Mouse (Mus musculus): Measurements from ENCODE around the gene Gpr137c.

Gene Gpr137c

GRCm38 (mm10) chr14:45251548-45252076 lies 32.1 kb downstream of the Gpr137c start:
- Histone ChIP-seq H3K4me3 (replicated peaks; ENCODE audit: low read length) (no peak overlapping the region), H3K4me1 (replicated peaks; ENCODE audit: low read depth, low read length) (no peaks in the 10 kb centered on the region), H3K36me3 (ENCODE audit: insufficient read depth, low read length) (no peaks in the 10 kb centered on the region), H3K9me3 (ENCODE audit: low read length) (no peaks in the 10 kb centered on the region), H3K27me3 (ENCODE audit: insufficient read depth, low read length) (no peaks in the 10 kb centered on the region)
- TF ChIP-seq POU5F1 (IDR thresholded peaks at IDR 0.05; ENCODE audit: borderline replicate concordance, low read length) (no peak), CTCF (conservative IDR thresholded peaks at IDR 0.05; ENCODE audit: low read length) (no peak), NANOG (IDR thresholded peaks at IDR 0.05; ENCODE audit: borderline replicate concordance, low read length) (no peak)

- no peak overlapping the region for H3K4me3 ChIP-seq (replicated peaks; ENCODE audit: low read length)
- no peaks in the 10 kb centered on the region for H3K36me3 ChIP-seq (ENCODE audit: insufficient read depth, low read length)
- no peaks in the 10 kb centered on the region for H3K9me3 ChIP-seq (ENCODE audit: low read length)
- H3K4me1 ChIP-seq (replicated peaks; ENCODE audit: low read depth, low read length) = no peaks in the 10 kb centered on the region
- no peak for TF ChIP-seq NANOG (IDR thresholded peaks at IDR 0.05; ENCODE audit: borderline replicate concordance, low read length)
- TF ChIP-seq POU5F1 (IDR thresholded peaks at IDR 0.05; ENCODE audit: borderline replicate concordance, low read length) = no peak
- TF ChIP-seq CTCF (conservative IDR thresholded peaks at IDR 0.05; ENCODE audit: low read length) = no peak
- H3K27me3 ChIP-seq (ENCODE audit: insufficient read depth, low read length) = no peaks in the 10 kb centered on the region
Observed at GRCm38 (mm10) chr14:45263831-45264592, 44.5 kb downstream of the Gpr137c start.

GRCm38 (mm10) chr14:45275816-45276215 lies 56.3 kb downstream of the Gpr137c start:
- Histone ChIP-seq H3K9me3 (ENCODE audit: low read length) (no peaks in the 10 kb centered on the region), H3K4me3 (replicated peaks; ENCODE audit: low read length) (no peak overlapping the region)
- TF ChIP-seq NANOG (IDR thresholded peaks at IDR 0.05; ENCODE audit: borderline replicate concordance, low read length) = no peak
- TF ChIP-seq POU5F1 (IDR thresholded peaks at IDR 0.05; ENCODE audit: borderline replicate concordance, low read length) = no peak
- no peak for TF ChIP-seq CTCF (conservative IDR thresholded peaks at IDR 0.05; ENCODE audit: low read length)

GRCm38 (mm10) chr14:45282066-45282465 lies 62.5 kb downstream of the Gpr137c start:
- Histone ChIP-seq H3K9me3 (ENCODE audit: low read length) (no peaks in the 10 kb centered on the region), H3K36me3 (ENCODE audit: insufficient read depth, low read length) (peaks cover 5% of the 10 kb centered on the region), H3K27me3 (ENCODE audit: insufficient read depth, low read length) (no peaks in the 10 kb centered on the region), H3K4me1 (replicated peaks; ENCODE audit: low read depth, low read length) (no peaks in the 10 kb centered on the region), H3K4me3 (replicated peaks; ENCODE audit: low read length) (no peak overlapping the region)
- no peak for TF ChIP-seq CTCF (conservative IDR thresholded peaks at IDR 0.05; ENCODE audit: low read length)
- TF ChIP-seq NANOG (IDR thresholded peaks at IDR 0.05; ENCODE audit: borderline replicate concordance, low read length) = no peak
- no peak for TF ChIP-seq POU5F1 (IDR thresholded peaks at IDR 0.05; ENCODE audit: borderline replicate concordance, low read length)

More at GRCm38 (mm10) chr14:45275816-45276215, 56.3 kb downstream of the Gpr137c start:
- no peaks in the 10 kb centered on the region for H3K4me1 ChIP-seq (replicated peaks; ENCODE audit: low read depth, low read length)
- no peaks in the 10 kb centered on the region for H3K27me3 ChIP-seq (ENCODE audit: insufficient read depth, low read length)
- no peaks in the 10 kb centered on the region for H3K36me3 ChIP-seq (ENCODE audit: insufficient read depth, low read length)

GRCm38 (mm10) chr14:45291608-45292007 lies 72.1 kb downstream of the Gpr137c start:
- TF ChIP-seq CTCF (conservative IDR thresholded peaks at IDR 0.05; ENCODE audit: low read length) = no peak
- TF ChIP-seq NANOG (IDR thresholded peaks at IDR 0.05; ENCODE audit: borderline replicate concordance, low read length) = no peak
- TF ChIP-seq POU5F1 (IDR thresholded peaks at IDR 0.05; ENCODE audit: borderline replicate concordance, low read length) = no peak
- Histone ChIP-seq H3K4me3 (replicated peaks; ENCODE audit: low read length) (no peak overlapping the region), H3K4me1 (replicated peaks; ENCODE audit: low read depth, low read length) (no peaks in the 10 kb centered on the region), H3K9me3 (ENCODE audit: low read length) (no peaks in the 10 kb centered on the region), H3K27me3 (ENCODE audit: insufficient read depth, low read length) (no peaks in the 10 kb centered on the region), H3K36me3 (ENCODE audit: insufficient read depth, low read length) (peaks cover 62% of the 10 kb centered on the region)

- TF ChIP-seq NANOG (IDR thresholded peaks at IDR 0.05; ENCODE audit: borderline replicate concordance, low read length) (no peak), POU5F1 (IDR thresholded peaks at IDR 0.05; ENCODE audit: borderline replicate concordance, low read length) (no peak), CTCF (conservative IDR thresholded peaks at IDR 0.05; ENCODE audit: low read length) (no peak)
- H3K4me1 ChIP-seq (replicated peaks; ENCODE audit: low read depth, low read length) = peaks cover 9% of the 10 kb centered on the region
- no peak overlapping the region for H3K4me3 ChIP-seq (replicated peaks; ENCODE audit: low read length)
- H3K36me3 ChIP-seq (ENCODE audit: insufficient read depth, low read length) = peaks cover 68% of the 10 kb centered on the region
- no peaks in the 10 kb centered on the region for H3K27me3 ChIP-seq (ENCODE audit: insufficient read depth, low read length)
- H3K9me3 ChIP-seq (ENCODE audit: low read length) = no peaks in the 10 kb centered on the region
Observed at GRCm38 (mm10) chr14:45303939-45304338, 84.4 kb downstream of the Gpr137c start.

GRCm38 (mm10) chr14:45304389-45304788 lies 84.9 kb downstream of the Gpr137c start:
- Histone ChIP-seq H3K4me1 (replicated peaks; ENCODE audit: low read depth, low read length) (peaks cover 14% of the 10 kb centered on the region), H3K27me3 (ENCODE audit: insufficient read depth, low read length) (no peaks in the 10 kb centered on the region), H3K9me3 (ENCODE audit: low read length) (no peaks in the 10 kb centered on the region), H3K36me3 (ENCODE audit: insufficient read depth, low read length) (peaks cover 64% of the 10 kb centered on the region), H3K4me3 (replicated peaks; ENCODE audit: low read length) (no peak overlapping the region)
- TF ChIP-seq POU5F1 (IDR thresholded peaks at IDR 0.05; ENCODE audit: borderline replicate concordance, low read length) = no peak
- 0 out of 2 replicates have a peak, but pooled peaks have one; percentile 3 for TF ChIP-seq CTCF (conservative IDR thresholded peaks at IDR 0.05; ENCODE audit: low read length)

- Histone ChIP-seq H3K36me3 (ENCODE audit: insufficient read depth, low read length) (peaks cover 49% of the 10 kb centered on the region), H3K27me3 (ENCODE audit: insufficient read depth, low read length) (no peaks in the 10 kb centered on the region), H3K4me3 (replicated peaks; ENCODE audit: low read length) (no peak overlapping the region), H3K9me3 (ENCODE audit: low read length) (no peaks in the 10 kb centered on the region), H3K4me1 (replicated peaks; ENCODE audit: low read depth, low read length) (peaks cover 26% of the 10 kb centered on the region)
- TF ChIP-seq NANOG (IDR thresholded peaks at IDR 0.05; ENCODE audit: borderline replicate concordance, low read length) = no peak
- no peak for TF ChIP-seq CTCF (conservative IDR thresholded peaks at IDR 0.05; ENCODE audit: low read length)
- no peak for TF ChIP-seq POU5F1 (IDR thresholded peaks at IDR 0.05; ENCODE audit: borderline replicate concordance, low read length)
Observed at GRCm38 (mm10) chr14:45305852-45306251, 86.3 kb downstream of the Gpr137c start.

Measured in E14TG2a.4 (cell line).